Mouse (Mus musculus) common myeloid progenitor, adult 5-6 weeks (primary cell): ENCODE measurements around the gene Clec4b1. TPM values are rescaled to one million over a fixed set of nuclear protein-coding genes. Genes with fewer than 3 reads are reported as not detected.
"Not testable (repeated sequence)": the region's sequence is repeated elsewhere in the genome, so short reads cannot be mapped to it uniquely, and the experiment has no call there.

Source experiments
- ATAC-seq: replicated peaks from 2 replicates; pipeline ENCODE4 v1.8.0; 2016; ENCODE audit warnings: low read depth, mild to moderate bottlenecking, moderate TSS enrichment, inconsistent platforms; ENCODE audit not compliant: poor library complexity, severe bottlenecking
- total RNA-seq: library from RNA; stranded (forward); fragments of 200-1000, 187-1606 nt; gene quantifications from 2 replicates; pipeline ENCODE4 v1.2.3, GENCODE M21; 2017

Clec4b1 gene
- total RNA-seq: not detected in 2 replicates

GRCm38 (mm10) chr6:123049742-123050372 lies at the start of gene Clec4b1:
Gene Clec4b1 (plus strand): TSS chr6:123049962.
- ATAC-seq: 0 out of 2 replicates have a peak, but pooled peaks have one; percentile 15

- not testable (repeated sequence) for ATAC-seq
Observed at GRCm38 (mm10) chr6:123004696-123005095, 45.1 kb upstream of the Clec4b1 start.

GRCm38 (mm10) chr6:123005591-123005990 lies 44.2 kb upstream of the Clec4b1 start:
- ATAC-seq: 0 out of 2 replicates have a peak, but pooled peaks have one; percentile 54

- peak; percentile 98 for ATAC-seq
Observed at GRCm38 (mm10) chr6:123095125-123095843, 45.5 kb downstream of the Clec4b1 start.

- ATAC-seq: not testable (repeated sequence)
Observed at GRCm38 (mm10) chr6:123106128-123106527, 56.4 kb downstream of the Clec4b1 start, which contains the start of gene Clec4a2. Gene Clec4a2 (plus strand): TSS chr6:123106428.

Other genes with a start within 250 kb of the Clec4b1 start
- gene Slc2a3, start 248.3 kb upstream of the Clec4b1 start, total RNA-seq: 21.6 and 24.4 TPM in 2 replicates
- 6.4 and 6.7 TPM in 2 replicates for gene Foxj2, start 230.0 kb upstream of the Clec4b1 start, total RNA-seq
- gene C3ar1, start 193.8 kb upstream of the Clec4b1 start, total RNA-seq: not detected in 2 replicates
- gene Necap1, start 175.5 kb upstream of the Clec4b1 start, total RNA-seq: 10.1 and 13.3 TPM in 2 replicates
- 0.87 TPM in 1 of 2 replicates, not detected in the other for gene Clec4a1, start 128.1 kb upstream of the Clec4b1 start, total RNA-seq
- 7.4 TPM in 1 of 2 replicates, not detected in the other for gene Clec4a3, start 97.4 kb upstream of the Clec4b1 start, total RNA-seq
- 0.46 TPM in 1 of 2 replicates, not detected in the other for gene Clec4a4, start 59.6 kb upstream of the Clec4b1 start, total RNA-seq
- gene Clec4a2, start 56.5 kb downstream of the Clec4b1 start, total RNA-seq: 0.96 and 3.7 TPM in 2 replicates
- gene Clec4b2, start 122.9 kb downstream of the Clec4b1 start, total RNA-seq: 0.73 TPM in 1 of 2 replicates, not detected in the other
- gene Clec4n, start 179.9 kb downstream of the Clec4b1 start, total RNA-seq: not detected in 2 replicates
- gene Clec4d, start 212.1 kb downstream of the Clec4b1 start, total RNA-seq: 12.8 and 17.3 TPM in 2 replicates
- 22.4 and 22.8 TPM in 2 replicates for gene Clec4e, start 239.9 kb downstream of the Clec4b1 start, total RNA-seq